Mouse (Mus musculus): Measurements from ENCODE around the gene Prss42.

Gene Prss42

GRCm38 (mm10) chr9:110797866-110798265 is at the start of gene Prss42:
TSS of gene Prss42 (plus strand) at chr9:110798166.
- ATAC-seq (ENCODE audit: low TSS enrichment): no peak

GRCm38 (mm10) chr9:110748451-110748850 is 49.5 kb upstream of the Prss42 start:
- no peak for ATAC-seq (ENCODE audit: low TSS enrichment)

- no peak for ATAC-seq (ENCODE audit: low TSS enrichment)
Measured at GRCm38 (mm10) chr9:110750404-110751187, 47.4 kb upstream of the Prss42 start.

- no peak for ATAC-seq (ENCODE audit: low TSS enrichment)
Measured at GRCm38 (mm10) chr9:110751412-110751811, 46.6 kb upstream of the Prss42 start.

GRCm38 (mm10) chr9:110752917-110753435 is 45.0 kb upstream of the Prss42 start:
- ATAC-seq (ENCODE audit: low TSS enrichment): no peak

DNA sequence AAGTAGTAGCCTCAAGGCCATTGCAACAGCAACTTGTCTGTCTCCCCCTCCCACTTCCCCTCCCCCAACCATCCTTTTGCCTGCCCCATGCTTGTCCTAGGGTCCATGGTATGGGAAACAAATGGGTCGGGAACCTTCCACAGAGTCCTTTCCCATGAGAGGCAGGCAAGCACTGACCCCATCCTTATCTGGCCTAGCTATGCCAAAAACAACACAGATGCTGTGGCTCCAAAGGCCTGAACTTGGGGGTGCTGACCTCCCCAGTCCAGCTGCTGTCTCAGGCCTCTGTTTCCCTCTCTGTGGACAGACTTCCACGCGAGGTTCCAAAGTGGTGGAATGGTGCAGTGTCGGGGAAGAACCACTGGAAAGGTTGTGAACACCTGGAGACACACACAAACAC is 44.2 kb upstream of the Prss42 start:
- ATAC-seq (ENCODE audit: low TSS enrichment): no peak

DNA sequence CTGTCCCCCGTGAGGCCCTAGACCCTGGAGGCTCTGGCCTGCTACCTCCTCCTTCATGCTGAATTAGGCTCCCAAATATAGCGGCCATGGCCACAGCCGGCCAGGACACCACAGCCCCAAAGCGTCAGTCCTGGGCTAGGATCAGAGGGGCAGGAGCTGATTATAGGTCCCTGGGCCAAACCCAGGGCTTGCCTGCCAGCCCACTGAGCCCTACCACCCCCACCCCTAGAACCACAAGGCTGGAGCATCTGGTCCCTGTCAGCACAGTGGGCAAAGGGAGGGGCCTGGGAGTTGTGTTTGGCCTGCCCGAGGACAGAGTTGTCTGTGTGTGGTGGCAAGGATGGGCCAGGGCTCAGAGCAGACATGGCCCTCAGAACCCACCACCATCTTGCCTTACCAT is 40.1 kb upstream of the Prss42 start:
- no peak for ATAC-seq (ENCODE audit: low TSS enrichment)

- ATAC-seq (ENCODE audit: low TSS enrichment): peak; percentile 47; the same call in 1 of the 2 replicates
Measured at GRCm38 (mm10) chr9:110758605-110759004, 39.4 kb upstream of the Prss42 start.

DNA sequence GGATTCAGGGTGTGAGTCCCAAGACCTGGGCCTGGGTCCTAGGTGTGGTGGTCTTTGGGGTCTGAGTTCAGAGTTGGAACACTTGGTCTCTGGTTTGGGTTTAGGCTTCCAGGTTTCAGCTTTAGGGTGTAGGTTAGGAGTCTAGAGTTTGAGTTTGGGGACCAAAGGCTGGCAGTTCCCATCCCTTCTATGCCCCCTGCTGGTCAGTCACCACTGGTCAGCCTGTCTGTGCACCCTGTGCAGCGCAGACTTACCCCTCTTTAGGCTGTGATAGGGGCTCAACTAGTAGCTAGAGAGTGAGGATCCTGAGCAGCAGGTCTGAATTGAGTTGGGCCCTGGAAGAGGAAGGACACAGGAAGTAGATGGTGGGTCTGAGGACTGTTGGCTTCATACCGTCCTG is 38.7 kb upstream of the Prss42 start:
- no peak for ATAC-seq (ENCODE audit: low TSS enrichment)

DNA sequence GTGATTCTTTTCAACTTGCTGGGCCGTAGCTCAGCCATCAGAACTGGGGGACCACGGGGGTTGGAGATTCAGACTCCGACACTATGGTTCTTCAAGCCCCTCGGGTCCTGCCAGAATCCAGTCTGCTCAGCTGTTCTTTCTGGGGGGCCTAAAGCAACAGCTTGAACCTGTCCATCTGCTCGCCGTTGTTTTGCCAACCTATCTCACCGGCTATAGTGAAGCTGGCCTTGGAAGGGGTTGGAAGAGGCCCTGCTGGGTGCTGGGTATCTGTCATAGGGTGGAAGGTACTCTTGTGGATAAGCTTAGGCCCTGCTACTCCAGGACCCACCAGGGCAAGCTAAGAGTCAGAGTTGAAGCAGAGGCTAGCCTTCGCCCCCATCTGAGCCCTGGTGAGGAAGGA is 37.1 kb upstream of the Prss42 start:
- ATAC-seq (ENCODE audit: low TSS enrichment): no peak

- ATAC-seq (ENCODE audit: low TSS enrichment): no peak
Measured at GRCm38 (mm10) chr9:110762763-110763162, 35.2 kb upstream of the Prss42 start.

DNA sequence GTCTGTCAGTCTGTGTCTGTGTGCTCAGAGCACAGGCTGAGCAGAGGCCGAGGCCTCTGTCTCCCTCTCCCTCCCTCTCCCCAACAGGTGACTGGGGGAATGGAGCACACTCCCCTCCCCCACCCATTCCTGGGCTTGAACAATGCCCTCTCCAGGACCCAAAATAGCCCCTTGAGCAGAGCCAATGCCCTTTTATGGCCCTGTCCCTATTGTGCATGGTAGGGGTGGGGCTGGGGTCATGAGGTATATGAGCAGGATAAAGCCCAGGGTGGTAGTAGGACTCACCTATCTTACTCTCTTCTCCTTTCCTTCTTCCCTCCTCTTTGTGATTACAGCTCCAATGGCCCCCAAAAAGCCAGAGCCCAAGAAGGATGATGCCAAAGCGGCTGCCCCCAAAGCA is 34.6 kb upstream of the Prss42 start:
- ATAC-seq (ENCODE audit: low TSS enrichment): no peak

GRCm38 (mm10) chr9:110772336-110772735 is 25.6 kb upstream of the Prss42 start:
- no peak for ATAC-seq (ENCODE audit: low TSS enrichment)

DNA sequence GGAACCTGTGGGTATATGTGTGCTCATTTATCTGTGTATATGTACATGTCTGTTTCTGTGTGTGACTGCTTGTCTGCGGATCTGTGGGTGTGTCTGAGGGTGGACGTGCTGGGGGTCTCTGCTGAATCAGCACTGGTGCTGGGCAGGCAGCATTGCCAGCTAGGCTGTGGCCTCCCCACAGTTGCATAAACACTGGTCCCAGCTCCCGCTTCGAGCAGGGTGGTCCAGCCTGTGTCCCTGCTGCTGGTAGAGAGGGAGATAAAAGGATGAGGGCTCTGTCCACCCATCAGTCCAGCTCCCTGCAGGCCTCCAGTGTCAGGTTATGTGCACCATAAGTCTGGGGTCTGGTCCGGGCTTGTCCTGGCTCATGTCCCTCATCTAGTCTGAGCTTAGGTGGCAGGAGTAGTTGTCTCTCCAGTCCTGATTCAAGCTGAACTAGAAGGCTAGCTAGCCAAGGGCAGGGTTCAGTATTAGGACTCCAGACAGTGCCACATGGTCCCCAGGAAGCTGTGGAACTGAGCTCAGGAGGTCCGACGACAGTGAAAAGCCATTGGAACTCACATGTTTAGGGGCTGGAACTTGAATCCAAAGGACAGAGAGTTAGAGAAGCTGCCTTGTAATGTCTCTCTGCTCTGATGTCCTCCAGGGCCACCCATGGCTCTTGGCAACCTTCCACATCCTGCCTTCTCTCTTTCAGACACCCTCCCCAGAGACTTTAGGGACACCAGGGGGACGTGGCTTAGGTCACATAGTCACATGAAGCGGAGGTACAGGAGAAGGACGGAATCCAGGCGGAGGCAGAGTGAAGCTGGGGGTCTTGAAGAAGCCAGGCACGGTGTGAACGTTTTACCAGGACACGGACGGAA is 23.3 kb upstream of the Prss42 start:
- no peak for ATAC-seq (ENCODE audit: low TSS enrichment)

DNA sequence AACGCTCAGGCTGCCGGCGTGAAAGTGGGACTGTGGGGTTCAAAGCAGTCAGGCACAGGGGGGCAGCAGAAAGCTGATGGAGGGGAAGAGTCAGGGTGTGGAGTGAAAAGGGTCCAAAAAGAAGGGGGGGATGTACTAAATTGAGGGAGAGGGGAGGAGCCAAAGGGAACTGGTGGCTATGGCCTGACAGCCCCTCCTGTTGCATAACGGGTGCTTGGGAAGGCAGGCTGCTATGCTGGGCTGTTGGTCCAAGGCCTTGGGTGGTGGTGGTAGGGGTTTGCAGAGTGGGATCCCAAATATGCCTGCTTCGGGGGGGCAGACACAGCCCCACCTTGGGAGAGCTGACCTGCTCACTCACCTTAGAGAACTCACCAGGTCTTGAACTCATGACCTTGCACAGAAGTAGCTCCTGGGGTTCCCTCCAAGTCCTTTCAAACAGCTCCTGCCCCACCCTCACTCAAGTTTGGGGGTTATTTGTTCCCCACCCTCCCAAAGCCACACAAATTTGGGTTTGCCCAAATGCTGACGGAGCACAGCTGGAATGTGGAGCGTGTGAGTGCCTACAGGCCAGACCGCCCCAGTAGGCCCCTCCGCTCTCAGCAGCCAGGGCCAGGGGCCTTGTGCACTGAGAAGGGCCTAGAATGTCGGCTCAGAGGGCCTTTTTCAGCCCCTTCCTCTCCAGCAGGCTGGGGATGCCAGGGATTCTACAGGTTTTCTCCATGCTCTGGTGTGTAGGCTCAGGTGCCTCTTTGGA is 22.5 kb upstream of the Prss42 start:
- no peak for ATAC-seq (ENCODE audit: low TSS enrichment)

DNA sequence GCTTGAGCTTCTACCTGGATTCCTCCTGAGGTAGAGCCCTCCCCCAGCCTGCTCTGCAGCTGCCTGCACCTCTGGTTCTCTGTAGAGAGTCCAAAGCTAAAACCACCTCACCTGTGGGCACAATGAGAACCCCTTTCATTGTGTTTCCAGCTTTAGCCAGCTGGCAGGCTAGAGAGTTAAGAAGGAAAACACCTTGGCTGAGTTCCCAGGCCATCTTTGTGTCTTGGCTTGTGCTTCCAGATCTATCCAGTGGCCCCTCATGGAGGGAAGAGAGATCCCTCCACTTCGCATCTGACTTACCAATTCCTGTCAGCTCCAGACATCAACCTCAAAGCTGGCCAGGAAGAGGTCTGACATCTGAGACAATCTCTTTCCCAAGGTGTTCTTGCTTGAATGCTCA is 19.9 kb upstream of the Prss42 start:
- no peak for ATAC-seq (ENCODE audit: low TSS enrichment)

DNA sequence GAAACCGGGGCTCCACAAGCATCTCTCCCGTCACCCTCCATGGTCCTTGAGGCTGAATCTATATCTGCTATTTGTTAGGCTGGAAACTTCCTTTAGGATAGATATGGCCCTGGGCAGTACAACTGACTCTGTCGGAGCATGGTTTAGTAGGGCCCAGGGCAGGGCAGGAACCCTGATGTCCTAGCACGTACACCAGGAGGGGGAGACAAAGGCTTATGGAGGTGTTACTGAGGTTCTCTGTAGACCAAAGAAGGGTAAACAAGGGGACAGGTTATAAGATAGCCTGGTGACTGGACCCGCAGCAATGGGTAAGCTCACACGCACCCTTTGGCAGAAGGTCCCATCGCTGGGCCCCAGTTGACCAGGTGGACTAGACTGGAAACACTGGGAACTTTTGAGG is 19.4 kb upstream of the Prss42 start:
- no peak for ATAC-seq (ENCODE audit: low TSS enrichment)

DNA sequence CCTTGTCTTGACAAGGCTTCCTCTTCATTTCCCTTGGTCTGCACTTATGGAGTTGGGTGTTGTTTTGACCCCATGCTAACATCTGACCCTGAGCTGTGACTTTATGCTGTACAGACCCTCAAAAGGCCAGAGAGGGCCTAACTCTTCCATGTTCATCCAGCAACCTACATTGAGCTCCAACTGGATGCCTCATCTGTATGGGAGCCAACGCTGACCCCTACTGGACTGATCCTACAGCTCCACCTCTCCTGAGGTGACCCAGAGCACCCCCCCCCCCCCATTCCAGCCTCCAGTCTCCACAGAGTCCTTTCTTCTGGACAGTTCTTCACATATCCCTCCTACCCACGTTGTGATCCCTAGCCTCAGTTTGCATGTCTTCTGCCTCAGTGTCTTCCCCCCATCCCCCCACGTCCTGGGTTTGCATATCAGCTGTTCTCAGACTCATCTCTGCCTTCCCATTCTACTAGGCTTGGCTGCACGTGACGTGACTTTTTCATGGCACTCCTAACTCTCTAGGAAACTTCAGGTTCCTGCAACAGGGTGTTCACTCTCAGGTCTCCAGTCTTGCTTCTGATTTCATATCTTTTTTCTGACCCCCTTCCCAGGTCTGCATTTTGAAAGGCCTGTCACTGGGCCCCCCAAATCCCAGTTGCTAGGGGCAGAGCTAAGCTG is 18.6 kb upstream of the Prss42 start:
- ATAC-seq (ENCODE audit: low TSS enrichment): no peak

- peak; percentile 96 for ATAC-seq (ENCODE audit: low TSS enrichment)
Measured at GRCm38 (mm10) chr9:110781256-110781721, 16.7 kb upstream of the Prss42 start.

DNA sequence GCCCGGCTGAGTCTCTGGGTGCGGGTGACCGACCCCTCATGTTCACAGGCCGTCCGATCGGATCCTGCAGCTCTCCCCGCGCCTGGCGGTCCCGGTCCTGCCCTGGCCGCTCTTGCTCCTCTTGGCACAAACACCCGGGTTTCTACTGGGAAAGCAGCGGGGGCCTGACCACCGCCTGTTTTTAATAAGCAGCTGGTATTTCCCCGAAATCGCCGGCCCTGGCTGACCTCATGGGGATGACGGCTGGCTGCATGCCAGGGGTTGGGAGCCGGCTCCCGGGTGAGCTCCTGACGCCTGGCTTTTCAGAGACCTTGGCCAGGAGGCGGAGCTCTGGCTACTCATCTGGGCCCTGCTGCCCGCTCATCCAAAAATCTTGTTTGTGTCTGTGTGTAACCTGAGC is 16.2 kb upstream of the Prss42 start:
- peak; percentile 29; the same call in 1 of the 2 replicates for ATAC-seq (ENCODE audit: low TSS enrichment)

GRCm38 (mm10) chr9:110783611-110784010 is 14.4 kb upstream of the Prss42 start:
- no peak for ATAC-seq (ENCODE audit: low TSS enrichment)
